Mouse (Mus musculus) adrenal gland, postnatal 10 days (tissue): ENCODE measurements around the gene Mre11a. TPM values are rescaled to one million over a fixed set of nuclear protein-coding genes. Genes with fewer than 3 reads are reported as not detected.

ENCODE experiments used
- DNase-seq: peaks from one replicate; pipeline ENCODE4 v3.0.0; 2021; ENCODE audit warnings: mixed read lengths
- total RNA-seq, 2 experiments: library from RNA; stranded (reverse); gene quantifications; 2 replicates each; pipeline ENCODE4 v1.2.3; 2021

The Mre11a gene
- total RNA-seq, 2 experiments from 2014 or later: 19.9 to 23.3 TPM

DNA sequence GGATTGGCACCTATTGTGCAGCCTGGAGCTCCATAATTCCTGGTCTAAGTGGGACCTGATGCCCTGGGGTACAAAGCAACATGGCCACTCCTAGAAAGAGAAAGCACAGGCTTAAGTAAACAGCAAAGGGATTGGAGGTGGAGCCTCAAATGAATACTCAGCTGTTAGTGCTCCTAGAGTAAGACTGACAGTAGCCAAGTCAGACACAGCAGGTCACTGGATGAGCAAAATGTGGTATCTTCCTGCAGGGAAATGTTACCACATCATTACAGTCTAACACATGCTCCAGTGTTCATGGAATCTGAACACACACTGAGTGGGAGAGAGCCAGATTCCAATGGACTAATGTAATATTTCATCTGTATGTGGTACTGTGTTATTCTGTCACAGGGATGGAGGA is 36.9 kb downstream of the Mre11a start:
- no peak for DNase-seq

GRCm38 (mm10) chr9:14824840-14825239 is 40.4 kb downstream of the Mre11a start:
- no peak for DNase-seq

- no peak for DNase-seq
Observed at GRCm38 (mm10) chr9:14827875-14828274, 43.4 kb downstream of the Mre11a start.

GRCm38 (mm10) chr9:14832046-14832445 is 47.6 kb downstream of the Mre11a start:
- no peak for DNase-seq

DNA sequence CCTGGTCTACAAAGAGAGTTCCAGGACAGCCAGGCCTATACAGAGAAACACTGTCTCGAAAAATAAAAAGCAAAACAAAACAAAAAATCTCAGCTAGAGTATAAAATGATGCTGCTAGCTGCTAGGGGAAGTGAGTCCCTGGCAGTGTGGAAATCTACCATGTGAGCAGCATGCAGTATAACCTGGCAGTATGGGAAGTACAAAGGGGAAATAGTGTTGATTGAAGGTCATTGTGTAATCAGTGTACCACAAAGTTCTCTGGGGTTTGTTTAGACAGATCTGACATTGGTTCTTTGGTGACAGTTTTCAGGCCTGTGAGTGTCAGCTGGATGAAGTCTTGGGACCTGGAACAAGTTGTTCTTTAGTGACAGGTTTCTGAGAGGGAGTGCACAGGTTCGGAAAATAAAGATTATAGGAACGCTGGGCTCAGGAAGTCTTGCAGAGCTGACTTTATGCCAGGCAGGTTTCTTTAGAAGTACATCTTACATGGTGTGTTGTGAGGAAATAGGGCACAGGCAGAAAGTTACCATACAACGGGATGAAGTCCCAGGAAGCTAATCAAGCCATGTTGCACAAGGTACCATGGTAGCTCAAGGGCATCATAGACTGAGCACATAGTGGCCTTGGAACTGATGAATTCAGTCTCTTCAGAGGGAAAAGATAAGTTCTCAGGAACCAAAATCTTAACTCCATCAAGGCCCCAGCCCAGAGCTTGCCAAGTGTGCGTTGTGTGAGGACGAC is 51.1 kb downstream of the Mre11a start:
- DNase-seq: no peak

DNA sequence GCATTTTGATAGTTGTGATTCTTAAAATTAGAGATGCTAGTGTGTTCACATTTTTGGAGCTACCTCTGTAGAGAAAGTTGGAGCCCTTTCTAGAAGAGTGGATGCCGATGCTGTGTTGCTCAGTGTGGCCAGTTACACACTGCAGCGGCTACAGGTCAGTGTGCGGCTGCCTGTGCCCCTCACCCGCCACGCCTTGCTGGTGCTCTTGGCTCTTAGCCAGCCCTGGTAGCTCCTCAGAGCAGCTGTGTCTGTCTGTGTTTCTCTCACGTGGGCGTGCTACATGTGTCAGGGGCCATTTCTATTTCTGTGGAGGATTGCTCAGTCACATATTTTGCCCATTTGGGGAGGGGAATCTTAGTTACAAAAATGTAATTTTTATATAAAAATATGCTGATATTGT is 55.1 kb downstream of the Mre11a start:
- peak; percentile 28 for DNase-seq

GRCm38 (mm10) chr9:14839970-14840369 is 55.5 kb downstream of the Mre11a start:
- DNase-seq: no peak

GRCm38 (mm10) chr9:14841878-14842761 is 57.7 kb downstream of the Mre11a start:
- DNase-seq: peak; percentile 42

- DNase-seq: no peak
Observed at GRCm38 (mm10) chr9:14843311-14843857, 58.9 kb downstream of the Mre11a start.

DNA sequence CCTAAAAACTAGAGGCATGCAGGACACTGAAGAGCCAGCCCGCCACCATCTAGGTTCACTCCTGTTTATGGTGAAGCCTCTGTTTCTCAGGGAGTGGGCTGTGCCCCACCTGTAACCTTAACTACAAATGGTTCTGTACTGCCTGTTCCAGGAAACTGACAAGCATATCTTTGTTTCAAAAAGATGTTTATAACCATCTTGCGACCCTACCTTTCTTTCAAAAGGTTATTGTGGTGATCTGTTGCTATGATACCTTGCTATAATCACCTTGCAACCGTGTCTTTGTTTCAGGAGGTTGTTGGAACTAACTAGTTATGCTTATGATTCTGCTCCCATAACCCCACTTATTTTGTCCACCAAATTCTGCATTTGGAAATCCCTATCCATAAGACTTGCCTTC is 59.4 kb downstream of the Mre11a start:
- no peak for DNase-seq

GRCm38 (mm10) chr9:14846428-14846827 is 62.0 kb downstream of the Mre11a start:
- DNase-seq: no peak

- DNase-seq: no peak
Observed at GRCm38 (mm10) chr9:14848267-14848935, 63.9 kb downstream of the Mre11a start.

GRCm38 (mm10) chr9:14854585-14854984 is 70.1 kb downstream of the Mre11a start:
- DNase-seq: no peak

DNA sequence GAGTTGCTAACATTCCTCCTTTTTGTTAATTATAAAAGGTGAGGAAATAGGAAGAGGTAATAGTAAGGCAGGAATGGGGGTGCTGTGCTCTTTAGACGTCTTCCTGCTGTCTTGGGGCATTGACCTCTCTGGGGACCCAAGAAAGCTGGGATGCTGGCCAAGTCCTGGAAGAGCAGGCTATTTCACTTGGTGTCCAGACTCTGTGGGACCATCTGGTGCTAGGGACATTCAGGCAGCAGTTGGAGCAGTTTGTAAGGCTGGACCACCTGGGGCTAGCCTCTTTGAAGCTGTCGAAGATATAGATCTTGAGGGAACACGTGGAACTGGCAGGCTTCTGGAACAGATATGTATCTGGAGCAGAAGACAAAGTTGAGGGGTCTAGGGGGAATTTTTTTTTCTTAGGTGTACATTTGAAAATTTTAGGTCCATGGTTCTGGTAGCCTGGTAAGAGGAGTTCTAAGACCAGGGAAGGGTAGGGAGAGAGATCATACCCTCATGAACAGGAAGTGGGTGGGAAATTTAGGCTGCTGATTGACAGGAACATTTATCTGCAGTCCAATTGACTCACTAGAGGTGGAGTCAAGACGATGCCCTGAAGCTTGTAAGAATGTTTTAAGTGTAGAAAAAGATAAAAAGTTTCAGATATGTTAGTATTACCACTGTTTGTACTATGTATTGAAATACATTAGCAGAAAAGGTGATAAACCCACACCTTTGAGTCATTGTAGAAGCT is 72.6 kb downstream of the Mre11a start:
- peak; percentile 43 for DNase-seq

DNA sequence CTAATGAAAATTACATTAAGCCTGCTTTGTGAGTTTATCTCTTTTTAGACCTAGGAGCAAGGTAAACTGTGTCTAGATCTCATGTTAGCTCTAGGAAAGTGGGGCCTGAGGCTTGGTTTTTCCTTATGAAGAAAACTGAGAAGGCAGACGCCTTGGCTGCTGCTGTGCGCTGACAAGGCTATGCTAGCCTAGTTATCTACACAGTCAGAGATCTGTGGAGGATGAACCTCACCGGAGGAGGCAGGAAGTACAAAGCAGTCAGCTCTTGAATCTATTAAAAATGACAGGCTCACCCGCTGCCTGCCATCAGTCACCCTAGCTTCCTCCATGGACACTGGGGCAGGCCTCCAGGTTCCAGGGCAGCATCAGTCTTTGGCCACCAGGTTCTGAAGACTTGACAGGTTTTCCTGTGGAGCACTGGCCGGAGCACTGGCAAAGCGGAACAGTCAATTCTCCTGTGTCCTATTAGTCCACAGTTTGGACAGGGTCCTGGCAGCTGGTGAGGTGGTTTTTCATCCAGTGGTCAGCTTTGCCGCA is 73.8 kb downstream of the Mre11a start:
- no peak for DNase-seq

DNA sequence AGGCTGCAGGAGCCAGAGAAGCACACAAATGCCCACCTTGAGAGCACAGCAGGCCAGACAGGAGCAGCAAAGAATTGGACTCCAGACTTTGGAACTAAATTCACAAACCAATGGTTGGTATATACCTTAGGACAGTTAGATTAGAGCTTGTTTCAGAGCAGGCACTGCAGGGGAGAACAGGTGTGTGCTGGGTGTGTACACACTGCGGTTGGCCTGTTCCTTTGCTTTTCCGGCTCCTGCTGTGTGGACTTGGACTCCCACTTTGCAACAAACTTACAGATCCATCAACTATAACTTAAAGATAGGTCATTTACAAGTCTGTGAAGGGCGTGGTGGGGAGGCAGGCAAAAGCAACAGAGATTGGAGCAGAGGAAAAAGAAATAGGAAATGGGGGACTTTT is 74.3 kb downstream of the Mre11a start:
- no peak for DNase-seq

GRCm38 (mm10) chr9:14859868-14860639 is 75.6 kb downstream of the Mre11a start, which contains the start of gene Gpr83:
Gpr83 (plus strand) TSS chr9:14860210.
- peak; percentile 37 for DNase-seq

- DNase-seq: no peak
Observed at GRCm38 (mm10) chr9:14863126-14863525, 78.7 kb downstream of the Mre11a start.

DNA sequence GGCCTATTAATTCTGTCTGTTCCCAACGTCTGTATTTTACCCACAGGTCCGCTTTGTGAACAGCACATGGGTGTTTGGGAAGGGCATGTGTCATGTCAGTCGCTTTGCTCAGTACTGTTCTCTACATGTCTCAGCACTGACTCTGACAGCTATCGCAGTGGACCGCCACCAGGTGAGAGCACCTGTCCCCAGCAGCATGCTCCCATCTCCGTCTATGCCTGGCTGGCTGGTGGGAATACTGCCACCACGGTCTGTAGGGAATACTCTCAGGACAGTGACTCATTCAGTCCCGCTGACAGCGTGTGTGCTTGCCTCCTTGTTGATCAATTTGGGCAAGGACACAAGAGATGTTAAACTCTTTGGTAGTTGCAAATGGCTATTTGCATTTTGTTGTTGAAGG is 80.3 kb downstream of the Mre11a start:
- DNase-seq: no peak

DNA sequence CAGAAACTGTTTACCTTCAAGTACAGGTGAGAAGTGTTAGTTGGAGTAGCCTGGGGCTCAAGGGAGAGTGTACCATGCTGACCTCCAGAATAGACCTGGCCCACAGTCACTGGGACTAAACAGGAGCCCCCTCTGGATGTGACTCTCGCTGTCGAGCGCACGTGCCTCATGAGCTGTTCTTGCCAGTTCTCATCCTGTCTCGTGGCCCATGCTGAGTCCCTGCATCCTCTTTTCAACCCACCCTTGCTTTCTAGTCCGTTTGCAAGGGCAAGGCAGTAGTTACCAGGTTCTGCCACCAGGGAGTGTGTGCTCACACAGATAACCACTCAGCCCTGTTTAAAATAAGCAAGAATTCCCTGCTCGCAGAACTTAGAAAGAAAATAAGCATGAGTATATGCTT is 82.5 kb downstream of the Mre11a start:
- peak; percentile 72 for DNase-seq

- no peak for DNase-seq
Observed at GRCm38 (mm10) chr9:14868326-14868725, 83.9 kb downstream of the Mre11a start.
